Mouse (Mus musculus): ENCODE measurements around the gene Rasgrf1. TPM values are rescaled to one million over a fixed set of nuclear protein-coding genes. Genes with fewer than 3 reads are reported as not detected.
"Not testable (repeated sequence)": the region's sequence is repeated elsewhere in the genome, so short reads cannot be mapped to it uniquely, and the experiment has no call there.

Gene Rasgrf1
- polyA plus RNA-seq, 1 experiment, result 168 TPM

GRCm38 (mm10) chr9:90027709-90028108, 118.0 kb downstream of the Rasgrf1 start:
- no peaks in the 10 kb centered on the region for H3K27me3 ChIP-seq (ENCODE audit: control insufficient read depth, insufficient read depth, low read length)
- WGBS, result 94% methylated on average over 6 of the region's 6 CpGs
- peak; percentile 30; the same call in 1 of the 2 replicates for TF ChIP-seq CTCF (IDR thresholded peaks at IDR 0.05; ENCODE audit: borderline replicate concordance, insufficient read depth, low read depth, low read length)
- no peak for TF ChIP-seq POLR2A (IDR thresholded peaks at IDR 0.05; ENCODE audit: borderline replicate concordance, insufficient read depth, low read length)

GRCm38 (mm10) chr9:90033922-90034321, 124.2 kb downstream of the Rasgrf1 start:
- no peaks in the 10 kb centered on the region for H3K27me3 ChIP-seq (ENCODE audit: control insufficient read depth, insufficient read depth, low read length)
- H3K4me1 ChIP-seq (ENCODE audit: control insufficient read depth, insufficient read depth, low read length), result no peaks in the 10 kb centered on the region
- TF ChIP-seq POLR2A (IDR thresholded peaks at IDR 0.05; ENCODE audit: borderline replicate concordance, insufficient read depth, low read length) (no peak), CTCF (IDR thresholded peaks at IDR 0.05; ENCODE audit: borderline replicate concordance, insufficient read depth, low read depth, low read length) (no peak)
- DNase-seq, result no peak
- 75% methylated on average over 4 of the region's 4 CpGs for WGBS
- H3K4me3 ChIP-seq (replicated peaks; ENCODE audit: insufficient read depth, low read depth, low read length), result no peak overlapping the region
- no peak overlapping the region for H3K27ac ChIP-seq (ENCODE audit: insufficient read depth, low read length)

More at GRCm38 (mm10) chr9:90027709-90028108, 118.0 kb downstream of the Rasgrf1 start:
- H3K27ac ChIP-seq (ENCODE audit: insufficient read depth, low read length), result no peak overlapping the region
- H3K4me1 ChIP-seq (ENCODE audit: control insufficient read depth, insufficient read depth, low read length), result no peaks in the 10 kb centered on the region
- H3K4me3 ChIP-seq (replicated peaks; ENCODE audit: insufficient read depth, low read depth, low read length), result no peak overlapping the region
- DNase-seq, result no peak

DNA sequence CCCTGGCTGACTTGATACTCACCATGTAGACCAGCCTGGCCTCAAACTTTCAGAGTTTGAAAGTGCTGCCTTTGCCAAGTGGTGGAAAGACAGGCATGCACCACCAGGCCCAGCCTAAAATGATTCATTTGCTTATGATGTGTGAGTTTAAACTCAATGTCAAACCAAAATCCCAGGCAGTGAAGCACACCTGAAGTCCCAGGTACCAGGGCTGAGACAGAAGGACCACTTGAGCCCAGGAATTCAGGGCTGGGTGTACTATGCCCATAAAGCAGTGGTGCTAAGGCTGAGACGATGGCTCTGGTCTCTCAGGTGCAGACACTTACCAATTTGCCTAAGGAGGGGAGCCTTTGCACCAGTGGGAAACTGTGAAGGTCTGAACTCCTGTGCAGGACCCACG, 125.5 kb downstream of the Rasgrf1 start:
- no peak for TF ChIP-seq CTCF (IDR thresholded peaks at IDR 0.05; ENCODE audit: borderline replicate concordance, insufficient read depth, low read depth, low read length)
- no peak for TF ChIP-seq POLR2A (IDR thresholded peaks at IDR 0.05; ENCODE audit: borderline replicate concordance, insufficient read depth, low read length)
- no peak for DNase-seq
- Histone ChIP-seq H3K27me3 (ENCODE audit: control insufficient read depth, insufficient read depth, low read length) (no peaks in the 10 kb centered on the region), H3K4me3 (replicated peaks; ENCODE audit: insufficient read depth, low read depth, low read length) (no peak overlapping the region), H3K4me1 (ENCODE audit: control insufficient read depth, insufficient read depth, low read length) (no peaks in the 10 kb centered on the region), H3K27ac (ENCODE audit: insufficient read depth, low read length) (no peak overlapping the region)
- WGBS, result 80% methylated on average over 2 of the region's 2 CpGs

DNA sequence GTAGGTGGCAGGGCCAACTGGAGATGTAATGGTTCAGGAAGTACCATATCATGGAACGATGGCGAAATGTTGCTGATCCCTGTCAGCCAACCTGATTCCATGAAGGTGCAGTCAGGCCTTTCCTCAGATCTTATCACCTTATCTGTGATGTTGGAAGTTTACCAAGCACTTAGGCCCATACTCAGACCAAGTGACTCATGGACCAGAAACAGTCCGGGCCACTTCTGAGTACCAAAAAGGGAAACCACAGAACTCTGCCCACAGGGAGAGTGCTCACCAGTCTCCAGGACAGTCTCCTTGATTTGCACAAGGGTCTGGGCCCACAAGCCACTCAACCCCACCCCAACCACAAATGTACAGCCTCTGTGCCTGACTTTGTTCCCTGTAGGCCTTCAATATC, 126.1 kb downstream of the Rasgrf1 start:
- H3K27me3 ChIP-seq (ENCODE audit: control insufficient read depth, insufficient read depth, low read length), result no peaks in the 10 kb centered on the region
- WGBS, result 95% methylated on average over 3 of the region's 3 CpGs
- no peak overlapping the region for H3K4me3 ChIP-seq (replicated peaks; ENCODE audit: insufficient read depth, low read depth, low read length)
- H3K4me1 ChIP-seq (ENCODE audit: control insufficient read depth, insufficient read depth, low read length), result no peaks in the 10 kb centered on the region
- no peak overlapping the region for H3K27ac ChIP-seq (ENCODE audit: insufficient read depth, low read length)
- no peak for TF ChIP-seq POLR2A (IDR thresholded peaks at IDR 0.05; ENCODE audit: borderline replicate concordance, insufficient read depth, low read length)
- no peak for TF ChIP-seq CTCF (IDR thresholded peaks at IDR 0.05; ENCODE audit: borderline replicate concordance, insufficient read depth, low read depth, low read length)
- DNase-seq, result no peak

DNA sequence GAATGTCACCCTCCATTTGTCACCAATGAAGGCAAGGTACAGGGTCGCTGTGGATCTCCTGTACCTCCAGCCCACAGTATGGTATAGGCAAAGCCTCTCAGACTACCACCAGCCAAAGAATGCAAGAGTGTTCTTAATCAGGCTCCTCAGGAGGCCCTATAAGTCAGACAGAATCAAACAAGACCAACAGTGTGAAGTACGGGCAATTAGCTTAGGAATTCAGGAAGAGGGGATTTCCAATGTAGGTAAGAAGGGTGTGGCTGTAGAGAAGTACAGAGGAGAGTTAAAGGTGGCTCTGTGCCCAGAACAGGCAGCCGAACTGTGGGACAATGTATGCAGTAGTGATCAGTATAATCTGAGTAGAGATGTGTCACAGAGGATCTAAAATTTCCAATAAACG, 126.6 kb downstream of the Rasgrf1 start:
- Histone ChIP-seq H3K4me1 (ENCODE audit: control insufficient read depth, insufficient read depth, low read length) (no peaks in the 10 kb centered on the region), H3K4me3 (replicated peaks; ENCODE audit: insufficient read depth, low read depth, low read length) (no peak overlapping the region), H3K27ac (ENCODE audit: insufficient read depth, low read length) (no peak overlapping the region), H3K27me3 (ENCODE audit: control insufficient read depth, insufficient read depth, low read length) (no peaks in the 10 kb centered on the region)
- no peak for DNase-seq
- WGBS, result 81% methylated on average over 4 of the region's 4 CpGs
- TF ChIP-seq CTCF (IDR thresholded peaks at IDR 0.05; ENCODE audit: borderline replicate concordance, insufficient read depth, low read depth, low read length) (no peak), POLR2A (IDR thresholded peaks at IDR 0.05; ENCODE audit: borderline replicate concordance, insufficient read depth, low read length) (no peak)

DNA sequence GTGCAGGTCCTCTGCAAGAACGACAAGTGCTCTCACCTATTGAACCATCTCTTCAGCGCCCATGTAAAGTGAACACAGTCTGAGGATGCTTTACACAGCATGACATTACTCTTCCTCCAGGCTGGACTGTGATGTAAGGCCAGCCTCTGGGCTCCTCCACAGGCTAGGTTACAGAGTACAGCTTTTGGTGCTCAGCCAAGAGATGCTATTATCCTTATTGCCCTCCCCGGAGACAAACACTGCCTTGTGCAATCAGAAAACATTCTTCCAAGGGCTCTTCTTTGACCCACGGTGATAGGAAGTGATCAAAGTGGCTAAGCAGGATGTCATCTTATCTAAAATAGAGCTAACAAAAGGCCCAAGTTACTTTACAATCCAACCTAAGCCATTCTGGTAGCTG, 128.8 kb downstream of the Rasgrf1 start:
- Histone ChIP-seq H3K4me3 (replicated peaks; ENCODE audit: insufficient read depth, low read depth, low read length) (no peak overlapping the region), H3K27ac (ENCODE audit: insufficient read depth, low read length) (no peak overlapping the region), H3K4me1 (ENCODE audit: control insufficient read depth, insufficient read depth, low read length) (no peaks in the 10 kb centered on the region), H3K27me3 (ENCODE audit: control insufficient read depth, insufficient read depth, low read length) (no peaks in the 10 kb centered on the region)
- no peak for TF ChIP-seq POLR2A (IDR thresholded peaks at IDR 0.05; ENCODE audit: borderline replicate concordance, insufficient read depth, low read length)
- no peak for TF ChIP-seq CTCF (IDR thresholded peaks at IDR 0.05; ENCODE audit: borderline replicate concordance, insufficient read depth, low read depth, low read length)
- no peak for DNase-seq
- WGBS, result 57% methylated on average over 4 of the region's 4 CpGs

DNA sequence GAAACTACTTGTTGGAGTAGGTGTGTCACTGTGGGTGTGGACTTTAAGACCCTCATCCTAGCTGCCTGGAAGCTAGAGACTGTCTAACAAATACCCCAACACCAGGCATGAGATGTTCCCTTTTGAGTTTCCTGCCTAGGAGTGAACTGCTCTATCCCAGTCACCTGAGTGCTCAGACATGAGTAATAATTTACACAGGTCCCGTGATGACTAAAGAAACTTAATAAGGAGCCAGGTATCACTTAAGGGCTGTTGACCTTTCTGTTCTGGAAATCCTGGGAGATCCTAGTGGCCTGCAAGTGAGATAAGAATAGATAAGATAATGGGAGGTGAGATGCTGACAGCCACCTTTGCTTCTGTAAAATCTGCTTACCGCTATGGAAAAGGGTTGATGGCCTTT, 131.2 kb downstream of the Rasgrf1 start:
- 94% methylated on average over 2 of the region's 2 CpGs for WGBS

GRCm38 (mm10) chr9:90041556-90041955, 131.8 kb downstream of the Rasgrf1 start:
- 40% methylated on average over 3 of the region's 3 CpGs for WGBS
- DNase-seq, result peak in 1 of 2 experiments; percentile 15

More for the DNA sequence above, 131.2 kb downstream of the Rasgrf1 start:
- no peaks in the 10 kb centered on the region for H3K27me3 ChIP-seq (ENCODE audit: control insufficient read depth, insufficient read depth, low read length)
- H3K4me1 ChIP-seq (ENCODE audit: control insufficient read depth, insufficient read depth, low read length), result no peaks in the 10 kb centered on the region
- H3K27ac ChIP-seq (ENCODE audit: insufficient read depth, low read length), result no peak overlapping the region
- DNase-seq, result no peak
- TF ChIP-seq POLR2A (IDR thresholded peaks at IDR 0.05; ENCODE audit: borderline replicate concordance, insufficient read depth, low read length), result no peak
- no peak for TF ChIP-seq CTCF (IDR thresholded peaks at IDR 0.05; ENCODE audit: borderline replicate concordance, insufficient read depth, low read depth, low read length)
- H3K4me3 ChIP-seq (replicated peaks; ENCODE audit: insufficient read depth, low read depth, low read length), result no peak overlapping the region

GRCm38 (mm10) chr9:90042906-90043305, 133.2 kb downstream of the Rasgrf1 start:
- not testable (repeated sequence) for H3K27me3 ChIP-seq (ENCODE audit: control insufficient read depth, insufficient read depth, low read length); H3K4me1 ChIP-seq (ENCODE audit: control insufficient read depth, insufficient read depth, low read length); H3K27ac ChIP-seq (ENCODE audit: insufficient read depth, low read length); DNase-seq; H3K4me3 ChIP-seq (replicated peaks; ENCODE audit: insufficient read depth, low read depth, low read length)
- WGBS, result 95% methylated on average over 8 of the region's 8 CpGs

More at GRCm38 (mm10) chr9:90041556-90041955, 131.8 kb downstream of the Rasgrf1 start:
- no peak for TF ChIP-seq CTCF (IDR thresholded peaks at IDR 0.05; ENCODE audit: borderline replicate concordance, insufficient read depth, low read depth, low read length)
- no peak for TF ChIP-seq POLR2A (IDR thresholded peaks at IDR 0.05; ENCODE audit: borderline replicate concordance, insufficient read depth, low read length)
- Histone ChIP-seq H3K4me3 (replicated peaks; ENCODE audit: insufficient read depth, low read depth, low read length) (no peak overlapping the region), H3K4me1 (ENCODE audit: control insufficient read depth, insufficient read depth, low read length) (no peaks in the 10 kb centered on the region), H3K27me3 (ENCODE audit: control insufficient read depth, insufficient read depth, low read length) (no peaks in the 10 kb centered on the region), H3K27ac (ENCODE audit: insufficient read depth, low read length) (no peak overlapping the region)

Data from cerebellum, adult 2 months (tissue).